Mouse (Mus musculus): ENCODE measurements around the gene 1600014C23Rik.
A peak's percentile ranks its signal among the peaks of the same experiment; 100 is the strongest.

Gene 1600014C23Rik

GRCm38 (mm10) chr17:45692159-45692558 lies 41.5 kb downstream of the 1600014C23Rik start:
- DNase-seq (ENCODE audit: low read depth, low spot score): no peak

- no peak for DNase-seq (ENCODE audit: low read depth, low spot score)
These were observed 43.6 kb downstream of the 1600014C23Rik start for GRCm38 (mm10) chr17:45690044-45690443.

DNA sequence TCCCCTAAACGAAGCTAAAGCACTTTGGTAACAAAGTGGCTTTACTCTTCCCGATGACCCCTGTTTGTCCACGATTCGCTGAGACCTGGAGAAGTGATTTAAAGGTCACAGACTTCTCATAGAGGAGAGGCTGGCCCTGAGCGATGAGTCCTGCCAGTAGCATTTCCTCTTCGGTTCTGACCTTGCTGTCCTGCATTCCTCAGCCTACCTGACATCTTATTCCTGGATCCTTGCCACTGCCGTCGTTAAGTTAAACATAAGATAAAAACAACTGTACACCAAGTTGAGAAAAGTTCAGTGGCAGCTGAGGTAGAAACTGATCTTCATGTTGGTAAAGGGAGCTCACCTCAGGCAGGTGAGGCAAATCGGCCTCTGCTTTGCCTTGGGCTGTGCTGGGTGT lies 44.5 kb downstream of the 1600014C23Rik start:
- DNase-seq (ENCODE audit: low read depth, low spot score): no peak

DNA sequence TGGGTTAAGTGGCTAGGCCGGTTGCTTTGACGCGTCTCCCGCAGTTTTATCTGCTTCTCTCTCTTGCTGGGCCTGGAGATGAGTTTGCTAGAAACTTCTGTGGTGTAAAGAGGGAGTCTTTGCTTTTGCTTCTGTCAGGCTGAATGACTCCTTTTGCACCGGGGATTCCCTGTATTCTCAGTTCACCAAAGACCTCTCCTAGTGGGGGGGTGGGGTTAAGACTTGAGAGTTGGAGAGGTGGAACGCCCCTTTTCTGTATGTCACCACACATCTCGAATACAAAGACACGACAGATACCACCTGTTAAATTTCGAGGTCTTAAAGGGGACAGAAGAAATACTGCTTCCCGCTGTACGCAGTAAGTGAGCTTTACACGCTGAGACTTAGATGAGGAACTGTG lies 46.9 kb downstream of the 1600014C23Rik start, which contains the start of gene Tmem63b:
Tmem63b (minus strand) TSS at position 190 of the 400 bp plus-strand sequence.
- DNase-seq (ENCODE audit: low read depth, low spot score): no peak

GRCm38 (mm10) chr17:45686093-45686619 lies 47.5 kb downstream of the 1600014C23Rik start, which contains the start of gene Mrpl14:
Mrpl14 (plus strand) TSS chr17:45686322.
- DNase-seq (ENCODE audit: low read depth, low spot score): peak; percentile 82

GRCm38 (mm10) chr17:45685171-45686092 lies 48.2 kb downstream of the 1600014C23Rik start:
- no peak for DNase-seq (ENCODE audit: low read depth, low spot score)

GRCm38 (mm10) chr17:45684667-45685131 lies 48.9 kb downstream of the 1600014C23Rik start:
- DNase-seq (ENCODE audit: low read depth, low spot score): no peak

Measured in c-Kit-negative CD71-positive TER-119-positive erythroid progenitor cells, embryonic 14.5 days (primary cell).